10 mouse cellular contexts compared by ENCODE assay signal in the genomic region with DNA sequence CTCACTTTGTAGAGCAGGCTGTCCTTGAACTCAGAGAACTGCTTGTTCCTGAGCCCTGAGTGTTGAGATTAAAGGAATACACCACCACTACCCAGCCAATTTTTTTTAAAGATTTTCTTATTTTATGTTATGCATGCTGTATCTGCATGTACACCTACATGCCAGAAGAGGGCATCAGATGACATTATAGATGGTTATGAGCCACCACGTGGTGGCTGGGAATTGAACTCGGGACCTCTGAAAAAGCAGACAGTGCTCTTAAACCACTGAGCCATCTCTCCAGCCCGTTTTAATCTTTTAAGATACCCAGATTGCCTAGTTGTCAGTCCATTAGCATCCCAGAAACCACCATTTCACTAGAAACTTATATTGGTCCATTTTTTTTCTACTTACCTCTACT.
"Had no signal": no experiment of that assay in that cellular context is flagged by ENCODE, and none has a peak within 500 bp of the region (broad histone marks: within the 10 kb centered on the region; RNA-seq: fewer than 3 reads in every experiment).

No protein-coding gene starts in this region.

- H3K36me3 ChIP-seq: intestine, embryonic 15.5 days had no signal

- H3K27me3 ChIP-seq: intestine, embryonic 15.5 days had no signal

- DNase-seq: kidney, adult 8-10 months; kidney, postnatal 36 days; right cerebral cortex, postnatal 14 days; thymus, postnatal 36 days had no signal

- H3K9ac ChIP-seq: intestine, embryonic 15.5 days; limb, embryonic 12.5 days had no signal

- H3K4me3 ChIP-seq: intestine, embryonic 15.5 days; limb, embryonic 12.5 days; megakaryocyte, embryonic 14.5 days had no signal

- ATAC-seq: intestine, embryonic 15.5 days; midbrain, embryonic 16.5 days had no signal

- H3K27ac ChIP-seq: intestine, embryonic 15.5 days; limb, embryonic 12.5 days; macrophage had no signal

- H3K4me1 ChIP-seq: intestine, embryonic 15.5 days; limb, embryonic 12.5 days had no signal

- H3K9me3 ChIP-seq: intestine, embryonic 15.5 days; limb, embryonic 12.5 days; megakaryocyte, embryonic 14.5 days had no signal

- H3K4me2 ChIP-seq: intestine, embryonic 15.5 days; limb, embryonic 12.5 days; midbrain, embryonic 11.5 days had no signal
